Mouse (Mus musculus) midbrain, embryonic 11.5 days (tissue): ENCODE measurements around the gene Habp4. TPM values are rescaled to one million over a fixed set of nuclear protein-coding genes. Genes with fewer than 3 reads are reported as not detected.

Experiments used
- ATAC-seq: fragments of 200-750 bp; cut with Nextera tagmentation; 2 replicates; pipeline ENCODE4 v1.8.0; 2017; ENCODE audit warnings: moderate TSS enrichment, moderate library complexity; ENCODE audit not compliant: low FRiP score
- DNase-seq: peaks from one replicate; pipeline ENCODE4 v3.0.0; 2015; ENCODE audit warnings: low spot score; ENCODE audit errors: missing footprints
- H3K27ac ChIP-seq: fragments of 300-500 bp; sonication (generic); 2 replicates; pipeline ENCODE4 v1.5.1; 2014; ENCODE audit warnings: low read depth, low read length
- H3K27me3 ChIP-seq: fragments of 300-500 bp; sonication (generic); 2 replicates; pipeline ENCODE4 v1.6.1; 2014; ENCODE audit warnings: mild to moderate bottlenecking, low read length, moderate library complexity, mixed read lengths; ENCODE audit not compliant: control insufficient read depth, insufficient read depth
- H3K36me3 ChIP-seq: fragments of 300-500 bp; sonication (generic); 2 replicates; pipeline ENCODE4 v1.6.1; 2014; ENCODE audit warnings: mild to moderate bottlenecking, low read length, moderate library complexity, mixed read lengths; ENCODE audit not compliant: control insufficient read depth, insufficient read depth
- H3K4me1 ChIP-seq: fragments of 300-500 bp; sonication (generic); 2 replicates; pipeline ENCODE4 v1.6.1; 2014; ENCODE audit warnings: low read length; ENCODE audit not compliant: control insufficient read depth, insufficient read depth
- H3K4me2 ChIP-seq: fragments of 300-500 bp; sonication (generic); 2 replicates; pipeline ENCODE4 v1.6.1; 2014; ENCODE audit warnings: mild to moderate bottlenecking, moderate library complexity
- H3K4me3 ChIP-seq: fragments of 300-500 bp; sonication (generic); 2 replicates; pipeline ENCODE4 v1.5.1; 2014; ENCODE audit warnings: low read depth, low read length
- H3K9ac ChIP-seq: fragments of 300-500 bp; sonication (generic); 2 replicates; pipeline ENCODE4 v1.6.1; 2014; ENCODE audit warnings: low read length
- H3K9me3 ChIP-seq: fragments of 300-500 bp; sonication (generic); 2 replicates; pipeline ENCODE4 v1.6.1; 2016; ENCODE audit warnings: low read length; ENCODE audit not compliant: control insufficient read depth
- WGBS: fragments of 180-500 bp; shearing (Covaris S2); extraction: QIAGEN DNeasy Blood & Tissue Kit; methylation state at CpG from one replicate; pipeline ENCODE4 v1.1.7; 2014; 5-methylcytosine and 5-hydroxymethylcytosine counted together
- polyA plus RNA-seq: library from polyadenylated mRNA; unstranded; fragments of >200 nt; fragmentation: Nextera tagmentation; extraction: Ambion mirVana; gene quantifications from 2 replicates; pipeline ENCODE4 v1.2.1, GENCODE M21; 2014

The Habp4 gene
- polyA plus RNA-seq, 1 experiment from 2014 or later = 23.1 TPM

GRCm38 (mm10) chr13:64150121-64150520, 11.5 kb upstream of the Habp4 start:
- ATAC-seq (no peak), DNase-seq (no peak)
- Histone ChIP-seq H3K4me2 (no peak overlapping the region), H3K36me3 (no peaks in the 10 kb centered on the region), H3K27me3 (no peaks in the 10 kb centered on the region), H3K27ac (no peak overlapping the region), H3K4me3 (no peak overlapping the region), H3K9ac (no peak overlapping the region), H3K9me3 (no peaks in the 10 kb centered on the region), H3K4me1 (peaks cover 14% of the 10 kb centered on the region)
- 75% methylated on average over 5 of the region's 5 CpGs for WGBS

GRCm38 (mm10) chr13:64152241-64152669, 9.4 kb upstream of the Habp4 start:
- H3K4me3 ChIP-seq = peak overlapping the region; percentile 90
- 0% methylated on average over 37 of the region's 42 CpGs for WGBS
- peak overlapping the region; percentile 89 for H3K4me2 ChIP-seq
- H3K4me1 ChIP-seq = peaks cover 17% of the 10 kb centered on the region
- peak overlapping the region; percentile 82 for H3K9ac ChIP-seq
- H3K27ac ChIP-seq = peak overlapping the region; percentile 79
- H3K36me3 ChIP-seq = no peaks in the 10 kb centered on the region
- no peaks in the 10 kb centered on the region for H3K9me3 ChIP-seq
- DNase-seq (peak; percentile 98), ATAC-seq (peak; percentile 41)
- H3K27me3 ChIP-seq = no peaks in the 10 kb centered on the region

- H3K4me1 ChIP-seq = peaks cover 17% of the 10 kb centered on the region
- ATAC-seq = peak; percentile 25
- H3K9ac ChIP-seq = peak overlapping the region; percentile 82
- WGBS = under 1% methylated on average over 60 of the region's 61 CpGs
- H3K4me3 ChIP-seq = peak overlapping the region; percentile 90
- peak overlapping the region; percentile 89 for H3K4me2 ChIP-seq
- no peaks in the 10 kb centered on the region for H3K9me3 ChIP-seq
- no peaks in the 10 kb centered on the region for H3K27me3 ChIP-seq
- H3K36me3 ChIP-seq = no peaks in the 10 kb centered on the region
- no peak for DNase-seq
- H3K27ac ChIP-seq = peak overlapping the region; percentile 79
Measured at GRCm38 (mm10) chr13:64152671-64153082, 8.9 kb upstream of the Habp4 start.

DNA sequence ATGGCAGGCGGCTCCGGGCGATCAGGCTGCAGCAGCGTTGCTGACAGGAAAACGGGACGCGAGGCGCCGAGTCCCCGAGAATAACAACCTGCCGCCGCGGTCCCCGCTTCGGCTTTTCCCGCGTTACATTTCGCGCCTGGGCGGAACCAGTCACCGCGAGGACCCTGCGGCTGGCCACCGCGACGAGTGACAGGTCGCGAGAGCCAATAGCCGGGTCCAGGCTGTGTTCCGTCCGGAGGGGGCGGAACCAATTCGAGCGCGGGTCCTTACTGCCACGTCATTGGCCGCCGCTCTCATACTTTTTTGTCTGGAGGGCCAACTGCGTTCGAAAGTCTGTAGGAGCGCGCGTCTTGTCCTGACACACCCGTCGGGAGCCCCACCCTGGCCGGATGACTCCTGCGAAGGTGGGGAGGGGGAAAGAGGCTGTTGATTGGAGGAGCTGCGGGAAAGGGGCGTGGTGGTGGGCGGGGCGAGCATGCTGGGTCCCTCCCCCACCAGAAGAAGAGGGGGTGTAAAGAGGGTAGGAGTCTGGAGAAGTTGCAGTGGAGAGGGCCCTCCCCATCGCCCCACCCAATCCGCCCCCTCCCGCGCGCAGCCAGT, 8.4 kb upstream of the Habp4 start, which contains the start of gene Zfp367:
Gene Zfp367, minus strand, starts transcription at position 120 of the 600 bp plus-strand sequence.
- Histone ChIP-seq H3K36me3 (no peaks in the 10 kb centered on the region), H3K4me2 (peak within 1 kb of the TSS; percentile 89), H3K27ac (peak within 1 kb of the TSS; percentile 79), H3K9me3 (no peaks in the 10 kb centered on the region), H3K4me1 (peaks cover 17% of the 10 kb centered on the region), H3K27me3 (no peaks in the 10 kb centered on the region), H3K4me3 (peak within 1 kb of the TSS; percentile 90), H3K9ac (peak within 1 kb of the TSS; percentile 82)
- WGBS = under 1% methylated on average over 55 of the region's 56 CpGs
- DNase-seq = peak; percentile 99
- peak; percentile 97 for ATAC-seq

DNA sequence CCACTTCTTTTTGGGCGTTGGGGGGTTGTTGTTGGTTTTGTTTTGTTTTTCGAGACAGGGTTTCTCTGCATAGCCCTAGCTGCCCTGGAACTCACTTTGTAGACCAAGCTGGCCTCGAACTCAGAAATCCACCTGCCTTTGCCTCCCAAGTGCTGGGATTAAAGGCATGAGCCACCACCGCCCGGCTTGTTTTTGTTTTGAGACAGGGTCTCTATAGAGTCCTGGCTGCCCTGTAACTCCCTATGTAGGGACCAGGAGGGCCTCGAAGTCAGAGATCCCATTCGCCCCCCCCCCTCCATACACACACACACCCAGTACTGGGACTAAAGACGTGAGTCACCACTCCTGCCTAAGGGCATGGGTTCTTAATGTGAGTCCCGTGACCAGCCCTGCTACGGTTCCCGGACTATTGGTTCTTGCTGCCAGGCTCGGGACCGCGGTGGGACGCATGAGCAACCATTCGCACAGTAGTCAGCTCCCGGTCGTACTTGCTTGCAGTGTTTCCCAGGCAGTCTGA, 7.8 kb upstream of the Habp4 start:
- Histone ChIP-seq H3K9me3 (no peaks in the 10 kb centered on the region), H3K27me3 (no peaks in the 10 kb centered on the region), H3K4me3 (peak overlapping the region; percentile 90), H3K4me1 (peaks cover 17% of the 10 kb centered on the region), H3K36me3 (no peaks in the 10 kb centered on the region), H3K27ac (no peak overlapping the region), H3K9ac (peak overlapping the region; percentile 56), H3K4me2 (peak overlapping the region; percentile 89)
- DNase-seq (peak; percentile 94), ATAC-seq (peak; percentile 38)
- 1% methylated on average over 18 of the region's 18 CpGs for WGBS

DNA sequence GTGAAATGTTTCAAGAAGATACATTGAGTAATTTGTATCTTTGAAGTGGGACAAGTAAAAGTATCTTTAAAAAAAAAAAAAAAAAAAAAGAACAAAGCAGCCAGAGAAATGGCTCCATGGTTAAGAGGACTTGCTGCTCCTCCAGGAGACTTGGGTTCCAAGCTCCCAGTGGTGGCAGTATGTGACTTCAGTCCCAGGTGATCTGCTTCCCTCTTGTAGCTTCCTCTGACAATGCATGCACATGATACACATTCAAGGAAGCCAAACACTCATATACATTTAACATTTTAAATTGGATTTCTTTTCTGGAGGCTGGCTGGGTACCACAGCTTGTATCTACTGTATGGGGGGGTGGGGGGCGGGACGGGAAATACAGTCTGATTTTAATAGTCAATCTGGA, 7.0 kb upstream of the Habp4 start:
- ATAC-seq = no peak
- WGBS = 65% methylated on average over 2 of the region's 2 CpGs
- DNase-seq = peak; percentile 81
- H3K36me3 ChIP-seq = no peaks in the 10 kb centered on the region
- peaks cover 17% of the 10 kb centered on the region for H3K4me1 ChIP-seq
- no peak overlapping the region for H3K27ac ChIP-seq
- no peak overlapping the region for H3K4me3 ChIP-seq
- no peaks in the 10 kb centered on the region for H3K9me3 ChIP-seq
- no peak overlapping the region for H3K9ac ChIP-seq
- H3K27me3 ChIP-seq = no peaks in the 10 kb centered on the region
- H3K4me2 ChIP-seq = no peak overlapping the region

- WGBS = 13% methylated on average over 1 of the region's 1 CpGs
- peak; percentile 75 for DNase-seq
- no peaks in the 10 kb centered on the region for H3K9me3 ChIP-seq
- peak overlapping the region; percentile 11; the same call in 1 of the 2 replicates for H3K4me2 ChIP-seq
- H3K27me3 ChIP-seq = no peaks in the 10 kb centered on the region
- H3K4me3 ChIP-seq = no peak overlapping the region
- no peak overlapping the region for H3K9ac ChIP-seq
- peaks cover 14% of the 10 kb centered on the region for H3K4me1 ChIP-seq
- H3K36me3 ChIP-seq = no peaks in the 10 kb centered on the region
- ATAC-seq = no peak
- H3K27ac ChIP-seq = no peak overlapping the region
Measured at GRCm38 (mm10) chr13:64155171-64155571, 6.5 kb upstream of the Habp4 start.

DNA sequence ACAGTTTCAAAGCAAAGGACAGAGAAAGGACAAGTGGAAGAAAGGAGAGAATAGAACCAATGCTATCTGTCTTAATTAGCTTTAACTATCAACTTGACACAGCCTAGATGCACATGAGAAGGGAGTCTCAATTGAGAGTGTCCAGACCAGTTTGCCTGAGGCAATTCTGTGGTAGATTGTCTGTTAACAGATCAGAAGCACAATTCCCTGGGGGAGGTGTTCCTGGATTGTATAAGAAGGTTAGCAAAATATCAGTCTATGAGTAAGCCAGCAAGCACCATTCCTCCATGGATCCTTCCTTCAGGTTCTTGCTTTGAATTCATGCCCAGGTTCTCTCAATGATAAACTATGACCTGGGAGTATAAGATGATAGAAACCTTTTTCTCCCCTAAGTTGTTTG, 4.7 kb upstream of the Habp4 start:
- Histone ChIP-seq H3K27me3 (no peaks in the 10 kb centered on the region), H3K9ac (no peak overlapping the region), H3K4me1 (peaks cover 3% of the 10 kb centered on the region), H3K4me2 (no peak overlapping the region), H3K27ac (no peak overlapping the region), H3K4me3 (no peak overlapping the region), H3K36me3 (no peaks in the 10 kb centered on the region), H3K9me3 (no peaks in the 10 kb centered on the region)
- ATAC-seq = no peak
- no peak for DNase-seq

DNA sequence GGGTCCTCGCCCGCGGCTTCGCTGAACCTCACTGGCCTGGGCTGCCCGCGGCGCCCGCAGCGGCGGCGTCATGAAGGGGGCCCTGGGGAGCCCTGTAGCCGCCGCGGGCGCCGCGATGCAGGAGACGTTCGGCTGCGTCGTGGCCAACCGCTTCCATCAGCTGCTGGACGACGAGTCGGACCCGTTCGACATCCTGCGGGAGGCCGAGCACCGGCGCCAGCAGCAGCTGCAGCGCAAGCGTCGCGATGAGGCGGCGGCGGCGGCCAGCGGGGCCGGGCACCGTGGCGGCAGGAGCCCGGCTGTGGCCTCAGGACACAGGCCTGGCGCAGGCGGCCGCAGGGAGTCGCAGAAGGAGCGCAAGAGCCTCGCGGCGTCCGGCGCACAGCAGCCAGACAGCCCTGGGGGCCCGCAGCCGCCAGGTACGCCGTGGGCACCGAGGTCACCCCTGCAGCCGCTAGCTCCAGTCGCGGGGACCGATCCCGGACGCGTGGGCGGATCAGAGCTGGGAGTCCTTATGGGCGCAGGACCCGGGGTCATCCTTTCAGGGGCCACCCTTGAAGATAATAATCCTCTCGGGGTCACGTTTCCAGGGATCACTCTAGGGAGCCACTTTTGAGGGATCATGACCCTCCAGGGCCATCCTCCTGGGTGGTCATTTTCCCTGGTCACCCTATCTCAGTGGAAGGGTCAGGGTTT, 440 bp downstream of the Habp4 start:
- peak overlapping the region; percentile 78 for H3K4me3 ChIP-seq
- ATAC-seq (peak; percentile 74), DNase-seq (no peak)
- no peaks in the 10 kb centered on the region for H3K9me3 ChIP-seq
- H3K27me3 ChIP-seq = peaks cover 9% of the 10 kb centered on the region
- peak overlapping the region; percentile 98 for H3K4me2 ChIP-seq
- no peaks in the 10 kb centered on the region for H3K36me3 ChIP-seq
- H3K4me1 ChIP-seq = peaks cover 10% of the 10 kb centered on the region
- H3K27ac ChIP-seq = peak overlapping the region; percentile 67
- H3K9ac ChIP-seq = peak overlapping the region; percentile 81
- under 1% methylated on average over 61 of the region's 71 CpGs for WGBS
